Mouse (Mus musculus) G1E (cell line): ENCODE results near the gene Sap30bp.

Experiments
- CTCF ChIP-seq: IDR thresholded peaks from 2 replicates; pipeline ENCODE4 v1.5.1; 2012; ENCODE audit warnings: low read depth, low read length, inconsistent platforms, mixed read lengths
- GATA1 ChIP-seq: IDR thresholded peaks from 2 replicates; pipeline ENCODE4 v1.6.1; 2012; ENCODE audit warnings: borderline replicate concordance, low read length, inconsistent platforms, mixed read lengths
- GATA2 ChIP-seq: IDR thresholded peaks from 2 replicates; pipeline ENCODE4 v1.6.1; 2012; ENCODE audit warnings: low read depth, low read length, inconsistent platforms, borderline replicate concordance
- POLR2AphosphoS5 ChIP-seq: IDR thresholded peaks from 2 replicates; pipeline ENCODE4 v1.6.1; 2012; ENCODE audit warnings: low read depth, low read length, inconsistent platforms; ENCODE audit not compliant: insufficient replicate concordance
- TAL1 ChIP-seq: conservative IDR thresholded peaks from 2 replicates; pipeline ENCODE4 v1.6.1; 2012; ENCODE audit warnings: low read depth, low read length, inconsistent platforms, mixed read lengths

DNA sequence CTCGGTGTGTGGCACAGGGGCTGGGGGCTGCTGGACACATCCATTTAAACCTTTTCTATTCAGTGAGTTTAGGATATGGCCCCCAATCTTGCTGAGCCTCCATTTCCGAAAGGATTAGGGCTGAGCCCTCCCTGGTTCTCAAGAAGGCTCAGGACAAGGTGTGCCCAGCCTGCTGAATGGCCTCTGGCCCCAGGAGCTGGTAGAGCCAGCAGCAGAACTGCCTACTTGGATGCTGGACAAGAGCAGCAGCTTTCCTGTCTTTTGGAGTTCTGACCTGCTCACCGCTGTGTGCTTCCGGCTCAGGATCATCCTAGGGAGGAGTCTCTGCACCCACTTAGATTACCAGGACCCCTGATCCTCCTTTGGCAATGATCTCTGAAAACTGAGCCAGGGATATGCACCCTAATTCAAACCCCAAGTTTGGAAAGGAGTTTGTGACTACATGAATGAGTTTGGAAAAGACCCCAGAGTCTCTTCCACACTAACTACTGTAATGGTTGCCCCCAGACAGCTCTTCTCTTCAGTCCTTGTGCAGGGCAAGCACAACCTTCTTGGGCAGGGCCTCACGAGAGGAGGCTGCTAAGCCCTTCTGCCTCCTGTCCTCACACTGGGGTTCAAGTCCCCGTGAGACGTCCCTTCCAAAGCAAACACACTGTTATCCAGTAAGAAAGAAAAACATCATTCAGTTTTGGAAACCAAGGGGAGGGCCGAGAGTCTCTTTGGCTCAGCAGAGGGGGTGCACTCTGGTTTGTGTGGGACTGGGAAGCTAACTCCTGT is 32.3 kb upstream of the Sap30bp start:
- no peak for TF ChIP-seq CTCF
- no peak for TF ChIP-seq GATA1
- no peak for TF ChIP-seq POLR2AphosphoS5
- no peak for TF ChIP-seq TAL1
- TF ChIP-seq GATA2, result no peak
